9 mouse cellular contexts compared by ENCODE assay signal in the genomic region with DNA sequence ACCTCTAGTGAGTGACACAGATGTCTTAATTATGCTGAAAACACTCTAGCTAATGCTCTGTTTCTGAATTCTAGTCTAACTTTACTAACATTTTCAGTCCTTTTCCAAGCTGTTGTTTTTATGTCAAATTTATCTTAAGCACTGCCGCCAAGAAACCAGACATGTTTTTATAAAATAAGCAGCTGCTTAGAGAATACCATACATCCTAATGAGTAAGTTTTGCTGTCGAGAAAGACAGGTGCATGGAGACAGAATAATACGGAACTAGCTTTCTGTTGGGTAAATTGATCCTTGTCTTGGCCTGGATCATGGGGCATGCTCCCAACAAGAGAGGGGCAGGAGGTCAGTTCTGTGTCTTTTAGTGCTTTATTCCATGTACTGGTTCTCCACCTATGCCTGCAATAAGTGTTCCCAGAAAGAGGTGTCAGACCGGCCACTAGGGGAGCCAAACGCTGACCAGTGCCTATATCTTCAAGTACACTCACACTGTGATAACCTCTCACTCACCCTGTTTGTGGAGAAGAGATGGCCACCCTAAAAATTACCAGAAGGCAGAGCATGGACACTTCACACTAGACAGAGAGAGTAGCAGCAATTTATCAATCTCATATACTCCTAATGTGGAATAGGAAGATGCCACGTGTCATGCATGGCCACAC.
DNase-seq lines count a peak whose midpoint lies in the region; ATAC-seq lines count a peak whose summit lies in the region.
"Had no signal": no experiment of that assay in that cellular context is flagged by ENCODE, and none has a peak within 500 bp of the region (broad histone marks: within the 10 kb centered on the region; RNA-seq: fewer than 3 reads in every experiment).

No protein-coding gene starts in this region.

- no peaks in the 10 kb centered on the region for H3K27me3 ChIP-seq in midbrain, embryonic 11.5 days (ENCODE audit: control insufficient read depth, insufficient read depth, low read length)
- H3K27me3 ChIP-seq in midbrain, embryonic 16.5 days (ENCODE audit: control insufficient read depth, insufficient read depth, low read depth, low read length): no peaks in the 10 kb centered on the region
- H3K27me3 ChIP-seq: lung, embryonic 15.5 days had no signal

- no peaks in the 10 kb centered on the region for H3K36me3 ChIP-seq in midbrain, embryonic 11.5 days (ENCODE audit: control insufficient read depth, insufficient read depth, low read length)
- H3K36me3 ChIP-seq in midbrain, embryonic 16.5 days (ENCODE audit: control insufficient read depth, insufficient read depth, low read length): no peaks in the 10 kb centered on the region
- H3K36me3 ChIP-seq: lung, embryonic 15.5 days had no signal

- no peaks in the 10 kb centered on the region for H3K4me1 ChIP-seq in midbrain, embryonic 11.5 days (ENCODE audit: control insufficient read depth, insufficient read depth, low read length)
- no peaks in the 10 kb centered on the region for H3K4me1 ChIP-seq in midbrain, embryonic 16.5 days (ENCODE audit: control insufficient read depth, insufficient read depth, low read length)
- H3K4me1 ChIP-seq: lung, embryonic 15.5 days had no signal

- 65% methylated on average over 6 of the region's 6 CpGs for WGBS in midbrain, embryonic 11.5 days
- WGBS in midbrain, embryonic 16.5 days: 57% methylated on average over 6 of the region's 6 CpGs

- ATAC-seq in midbrain, embryonic 11.5 days (ENCODE audit: low FRiP score): peak; percentile 65; the same call in 1 of the 2 replicates
- no peak for ATAC-seq in midbrain, embryonic 16.5 days

- no peak overlapping the region for H3K27ac ChIP-seq in midbrain, embryonic 11.5 days (ENCODE audit: low read depth, low read length)
- H3K27ac ChIP-seq in midbrain, embryonic 16.5 days (ENCODE audit: low read length): no peak overlapping the region
- H3K27ac ChIP-seq: lung, embryonic 15.5 days had no signal

- H3K4me3 ChIP-seq in midbrain, embryonic 11.5 days (ENCODE audit: low read depth, low read length): no peak overlapping the region
- H3K4me3 ChIP-seq in midbrain, embryonic 16.5 days (ENCODE audit: low read depth, low read length): no peak overlapping the region
- H3K4me3 ChIP-seq: lung, embryonic 15.5 days had no signal

- DNase-seq in cerebellum, postnatal 14 days: peak; percentile 28 to 45
- DNase-seq in cerebellum, adult 11-12 months: no peak
- peak; percentile 82 for DNase-seq in midbrain, embryonic 11.5 days (ENCODE audit: low spot score, missing footprints)
- DNase-seq in embryo, embryonic 10.5 days (ENCODE audit: low spot score): peak; percentile 36
- peak; percentile 1 for DNase-seq in layer of hippocampus, adult 9-10 months (ENCODE audit: low spot score)
- peak; percentile 22 for DNase-seq in right cerebral cortex, postnatal 4 days
- no peak for DNase-seq in heart, adult 9 months (ENCODE audit: low spot score in 2 of 2)

- H3K9ac ChIP-seq in midbrain, embryonic 11.5 days (ENCODE audit: low read length): no peak overlapping the region
- no peak overlapping the region for H3K9ac ChIP-seq in midbrain, embryonic 16.5 days (ENCODE audit: low read depth, low read length)
- H3K9ac ChIP-seq: lung, embryonic 15.5 days had no signal

- H3K4me2 ChIP-seq in midbrain, embryonic 11.5 days: no peak overlapping the region
- no peak overlapping the region for H3K4me2 ChIP-seq in midbrain, embryonic 16.5 days (ENCODE audit: low read length)
- H3K4me2 ChIP-seq: lung, embryonic 15.5 days had no signal

- no peaks in the 10 kb centered on the region for H3K9me3 ChIP-seq in midbrain, embryonic 11.5 days (ENCODE audit: control insufficient read depth, low read length)
- no peaks in the 10 kb centered on the region for H3K9me3 ChIP-seq in midbrain, embryonic 16.5 days (replicated peaks; ENCODE audit: control insufficient read depth, low read length, poor library complexity, severe bottlenecking)
- H3K9me3 ChIP-seq: lung, embryonic 15.5 days had no signal

Comparison
In these comparisons a context has a peak if more than half of its experiments do, and no peak if none do; other contexts are left out.
1. DNase-seq: peak in cerebellum, postnatal 14 days (2 of 2), midbrain, embryonic 11.5 days (single experiment), embryo, embryonic 10.5 days (single experiment), layer of hippocampus, adult 9-10 months (single experiment) and right cerebral cortex, postnatal 4 days (single experiment); none in cerebellum, adult 11-12 months (single experiment) and heart, adult 9 months (0 of 2).